Mouse (Mus musculus) frontal cortex, postnatal 10 days (tissue): ENCODE data around the gene Gm45618.
"Not testable (repeated sequence)": the region's sequence is repeated elsewhere in the genome, so short reads cannot be mapped to it uniquely, and the experiment has no call there.

Source experiments
- DNase-seq, 2 experiments: peaks; one replicate each; pipeline ENCODE4 v3.0.0; 2022; ENCODE audit warnings: low spot score in 2 of 2, mixed read lengths in 1 of 2

The Gm45618 gene

GRCm38 (mm10) chr7:142120629-142121028, at the start of gene Gm45618:
Gene Gm45618, minus strand, starts transcription at chr7:142120729.
- not testable (repeated sequence) for DNase-seq

- no peak for DNase-seq
Measured at GRCm38 (mm10) chr7:142169836-142170235, 49.3 kb upstream of the Gm45618 start.

GRCm38 (mm10) chr7:142165639-142166038, 45.1 kb upstream of the Gm45618 start, which contains the start of gene Gm4553:
Gene Gm4553, minus strand, starts transcription at chr7:142165739.
- not testable (repeated sequence) for DNase-seq

- DNase-seq: no peak
Measured at GRCm38 (mm10) chr7:142159366-142159765, 38.8 kb upstream of the Gm45618 start.

GRCm38 (mm10) chr7:142157013-142157412, 36.5 kb upstream of the Gm45618 start, which contains the start of gene Gm29735:
Gene Gm29735, minus strand, starts transcription at chr7:142157113.
- DNase-seq: not testable (repeated sequence)

- DNase-seq: no peak
Measured at GRCm38 (mm10) chr7:142155308-142155707, 34.8 kb upstream of the Gm45618 start.

- DNase-seq: no peak
Measured at GRCm38 (mm10) chr7:142152191-142152590, 31.7 kb upstream of the Gm45618 start.

- no peak for DNase-seq
Measured at GRCm38 (mm10) chr7:142148633-142149032, 28.1 kb upstream of the Gm45618 start.

GRCm38 (mm10) chr7:142146033-142146432, 25.5 kb upstream of the Gm45618 start:
- peak; percentile 7 to 17 for DNase-seq

- no peak for DNase-seq
Measured at GRCm38 (mm10) chr7:142145413-142145940, 24.9 kb upstream of the Gm45618 start.

- no peak for DNase-seq
Measured at GRCm38 (mm10) chr7:142144507-142144906, 24.0 kb upstream of the Gm45618 start, which contains the start of gene Gm45337. Gene Gm45337, minus strand, starts transcription at chr7:142144607.

- not testable (repeated sequence) for DNase-seq
Measured at GRCm38 (mm10) chr7:142143506-142144010, 23.0 kb upstream of the Gm45618 start.

- DNase-seq: no peak
Measured at GRCm38 (mm10) chr7:142140696-142141095, 20.2 kb upstream of the Gm45618 start.

GRCm38 (mm10) chr7:142135934-142136333, 15.4 kb upstream of the Gm45618 start, which contains the start of gene Gm39115:
Gene Gm39115, minus strand, starts transcription at chr7:142136034.
- not testable (repeated sequence) for DNase-seq

- no peak for DNase-seq
Measured at GRCm38 (mm10) chr7:142134206-142134995, 13.9 kb upstream of the Gm45618 start.

GRCm38 (mm10) chr7:142128843-142129242, 8.3 kb upstream of the Gm45618 start:
- DNase-seq: no peak

- no peak for DNase-seq
Measured at GRCm38 (mm10) chr7:142119632-142120031, 897 bp downstream of the Gm45618 start.

- no peak for DNase-seq
Measured at GRCm38 (mm10) chr7:142104747-142105146, 15.8 kb downstream of the Gm45618 start.

- peak in 1 of 2 experiments; percentile 77 for DNase-seq
Measured at GRCm38 (mm10) chr7:142097776-142098175, 22.8 kb downstream of the Gm45618 start.

GRCm38 (mm10) chr7:142096701-142097100, 23.8 kb downstream of the Gm45618 start:
- no peak for DNase-seq

- peak; percentile 88 to 95 for DNase-seq
Measured at GRCm38 (mm10) chr7:142095183-142095931, 25.2 kb downstream of the Gm45618 start, which contains the start of gene Dusp8. Gene Dusp8, minus strand, starts transcription at chr7:142095843.
